Mouse (Mus musculus): ENCODE data around the gene Mpp2.

Mpp2 gene

DNA sequence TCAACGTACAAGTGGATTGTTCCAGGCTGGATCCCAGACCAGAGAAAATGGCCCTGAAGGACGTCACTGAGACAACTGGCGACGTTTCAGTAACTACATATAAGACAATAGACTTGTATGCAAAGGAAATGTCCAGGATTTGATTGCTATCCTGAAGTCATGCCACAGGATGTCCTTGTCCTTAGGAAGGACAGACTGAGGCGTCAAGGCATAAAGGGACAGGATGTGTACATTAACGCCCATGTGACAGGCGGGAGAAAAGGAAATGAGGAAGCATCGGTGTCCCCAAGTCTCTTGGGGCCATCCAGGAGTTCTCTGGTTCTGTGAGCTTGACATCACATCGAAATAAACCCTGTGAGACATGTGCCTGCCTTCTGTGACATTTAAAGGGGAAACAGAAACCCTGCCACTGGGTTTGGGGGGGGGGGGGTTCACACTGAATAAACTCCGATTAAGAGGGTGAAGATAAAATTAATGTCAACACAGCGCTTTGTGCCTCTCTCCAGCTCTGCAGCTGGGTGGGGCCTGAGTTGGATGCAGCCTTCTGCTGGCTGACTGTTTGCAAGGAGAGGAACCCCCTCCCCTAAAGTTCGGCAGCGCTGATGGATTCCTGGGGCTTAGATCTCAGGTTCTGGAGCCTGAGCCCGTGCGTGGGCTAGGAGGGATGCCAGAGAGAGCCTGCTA, 79.2 kb downstream of the Mpp2 start:
- in situ Hi-C loops (cut with MboI) = no loop called here

DNA sequence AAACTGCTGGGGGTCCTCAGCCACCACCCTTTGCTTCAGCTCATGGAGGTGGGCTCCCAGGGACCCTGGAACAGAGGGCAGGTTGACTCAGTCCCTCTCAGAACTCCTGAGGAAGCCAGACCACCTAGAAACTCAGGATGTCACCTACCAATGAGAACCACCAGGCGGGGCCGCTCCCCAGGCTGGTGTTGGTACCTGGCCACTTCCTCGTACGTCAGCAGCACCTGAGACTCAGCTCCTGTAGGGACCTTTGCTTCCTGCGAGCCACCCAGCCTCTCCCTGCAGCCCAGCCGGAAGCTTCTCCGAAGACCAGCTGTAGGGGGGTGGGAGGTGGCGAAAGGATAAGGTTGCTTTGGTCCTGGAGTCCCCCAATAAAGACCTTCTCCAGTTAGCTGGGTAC, 79.9 kb downstream of the Mpp2 start:
- in situ Hi-C loops (cut with MboI) = no loop called here

Data from mature B cell (primary cell).